Mouse (Mus musculus) liver, embryonic 12.5 days (tissue): ENCODE measurements around the gene Slc35b2. TPM values are rescaled to one million over a fixed set of nuclear protein-coding genes. Genes with fewer than 3 reads are reported as not detected.
A peak's percentile ranks its signal among the peaks of the same experiment; 100 is the strongest.

ENCODE experiments used
- ATAC-seq: fragments of 200-750 bp; cut with Nextera tagmentation; 2 replicates; pipeline ENCODE4 v1.8.0; 2017; ENCODE audit warnings: moderate number of reproducible peaks, mild to moderate bottlenecking, moderate library complexity
- H3K27ac ChIP-seq: fragments of 300-500 bp; sonication (generic); 2 replicates; pipeline ENCODE4 v1.5.1; 2016; ENCODE audit warnings: mild to moderate bottlenecking
- H3K27me3 ChIP-seq: fragments of 300-500 bp; sonication (generic); replicated peaks from 2 replicates; pipeline ENCODE4 v1.6.1; 2016; ENCODE audit warnings: mild to moderate bottlenecking, moderate library complexity
- H3K36me3 ChIP-seq: fragments of 300-500 bp; sonication (generic); 2 replicates; pipeline ENCODE4 v1.6.1; 2016; ENCODE audit warnings: mild to moderate bottlenecking, moderate library complexity
- H3K4me1 ChIP-seq: fragments of 300-500 bp; sonication (generic); 2 replicates; pipeline ENCODE4 v1.6.1; 2016
- H3K4me2 ChIP-seq: fragments of 300-500 bp; sonication (generic); 2 replicates; pipeline ENCODE4 v1.6.1; 2016; ENCODE audit warnings: mild to moderate bottlenecking, moderate library complexity
- H3K4me3 ChIP-seq: fragments of 300-500 bp; sonication (generic); 2 replicates; pipeline ENCODE4 v1.5.1; 2016; ENCODE audit warnings: mild to moderate bottlenecking, moderate library complexity
- H3K9ac ChIP-seq: fragments of 300-500 bp; sonication (generic); 2 replicates; pipeline ENCODE4 v1.6.1; 2016; ENCODE audit warnings: mild to moderate bottlenecking, moderate library complexity
- H3K9me3 ChIP-seq: fragments of 300-500 bp; sonication (generic); replicated peaks from 2 replicates; pipeline ENCODE4 v1.6.1; 2016; ENCODE audit warnings: mild to moderate bottlenecking, moderate library complexity
- WGBS: fragments of 180-500 bp; shearing (Covaris S2); methylation state at CpG from one replicate; pipeline ENCODE4 v1.1.7; 2016; ENCODE audit not compliant: insufficient replicate concordance; 5-methylcytosine and 5-hydroxymethylcytosine counted together
- polyA plus RNA-seq: library from polyadenylated mRNA; unstranded; fragments of >200 nt; fragmentation: Nextera tagmentation; extraction: Ambion mirVana; gene quantifications from 2 replicates; pipeline ENCODE4 v1.2.1, GENCODE M21; 2016

Slc35b2 gene
- polyA plus RNA-seq, 1 experiment from 2014 or later = 72.5 TPM

GRCm38 (mm10) chr17:45591701-45592605 is 28.3 kb downstream of the Slc35b2 start:
- Histone ChIP-seq H3K36me3 (peaks cover 55% of the 10 kb centered on the region), H3K4me3 (peak overlapping the region; percentile 81), H3K9ac (peak overlapping the region; percentile 89), H3K9me3 (no peaks in the 10 kb centered on the region), H3K4me2 (peak overlapping the region; percentile 93), H3K27me3 (no peaks in the 10 kb centered on the region), H3K4me1 (peaks cover 70% of the 10 kb centered on the region), H3K27ac (peak overlapping the region; percentile 93)
- WGBS = 56% methylated on average over 16 of the region's 16 CpGs
- ATAC-seq = no peak

GRCm38 (mm10) chr17:45592606-45593431 is 29.1 kb downstream of the Slc35b2 start:
- Histone ChIP-seq H3K4me2 (peak overlapping the region; percentile 93), H3K36me3 (peaks cover 46% of the 10 kb centered on the region), H3K4me1 (peaks cover 79% of the 10 kb centered on the region), H3K27me3 (no peaks in the 10 kb centered on the region), H3K9me3 (no peaks in the 10 kb centered on the region), H3K9ac (peak overlapping the region; percentile 89), H3K4me3 (peak overlapping the region; percentile 81), H3K27ac (peak overlapping the region; percentile 93)
- peak; percentile 68 for ATAC-seq
- 18% methylated on average over 8 of the region's 8 CpGs for WGBS

- peak overlapping the region; percentile 93 for H3K27ac ChIP-seq
- peaks cover 86% of the 10 kb centered on the region for H3K4me1 ChIP-seq
- H3K9ac ChIP-seq = peak overlapping the region; percentile 89
- H3K36me3 ChIP-seq = peaks cover 39% of the 10 kb centered on the region
- no peaks in the 10 kb centered on the region for H3K9me3 ChIP-seq
- ATAC-seq = peak; percentile 86
- peak overlapping the region; percentile 81 for H3K4me3 ChIP-seq
- H3K4me2 ChIP-seq = peak overlapping the region; percentile 93
- no peaks in the 10 kb centered on the region for H3K27me3 ChIP-seq
- WGBS = 15% methylated on average over 8 of the region's 8 CpGs
These were observed 29.8 kb downstream of the Slc35b2 start for GRCm38 (mm10) chr17:45593479-45593878.

GRCm38 (mm10) chr17:45594195-45594594 is 30.5 kb downstream of the Slc35b2 start:
- peaks cover 93% of the 10 kb centered on the region for H3K4me1 ChIP-seq
- H3K9ac ChIP-seq = peak overlapping the region; percentile 89
- peaks cover 32% of the 10 kb centered on the region for H3K36me3 ChIP-seq
- no peaks in the 10 kb centered on the region for H3K9me3 ChIP-seq
- peak overlapping the region; percentile 81 for H3K4me3 ChIP-seq
- no peaks in the 10 kb centered on the region for H3K27me3 ChIP-seq
- H3K27ac ChIP-seq = peak overlapping the region; percentile 93
- WGBS = 19% methylated on average over 8 of the region's 8 CpGs
- H3K4me2 ChIP-seq = peak overlapping the region; percentile 93
- no peak for ATAC-seq

GRCm38 (mm10) chr17:45594881-45595735 is 31.4 kb downstream of the Slc35b2 start:
- peaks cover 23% of the 10 kb centered on the region for H3K36me3 ChIP-seq
- peak overlapping the region; percentile 93 for H3K4me2 ChIP-seq
- H3K27me3 ChIP-seq = no peaks in the 10 kb centered on the region
- peaks cover 94% of the 10 kb centered on the region for H3K4me1 ChIP-seq
- H3K9ac ChIP-seq = peak overlapping the region; percentile 89
- ATAC-seq = peak; percentile 58
- under 1% methylated on average over 56 of the region's 58 CpGs for WGBS
- peak overlapping the region; percentile 81 for H3K4me3 ChIP-seq
- H3K27ac ChIP-seq = peak overlapping the region; percentile 93
- no peaks in the 10 kb centered on the region for H3K9me3 ChIP-seq

GRCm38 (mm10) chr17:45595736-45596390 is 32.2 kb downstream of the Slc35b2 start:
- Histone ChIP-seq H3K4me3 (peak overlapping the region; percentile 81), H3K9ac (peak overlapping the region; percentile 89), H3K4me1 (peaks cover 94% of the 10 kb centered on the region), H3K27ac (peak overlapping the region; percentile 93), H3K9me3 (no peaks in the 10 kb centered on the region), H3K4me2 (peak overlapping the region; percentile 93), H3K36me3 (peaks cover 15% of the 10 kb centered on the region), H3K27me3 (no peaks in the 10 kb centered on the region)
- ATAC-seq = no peak
- 11% methylated on average over 23 of the region's 23 CpGs for WGBS

GRCm38 (mm10) chr17:45596631-45597396 is 33.1 kb downstream of the Slc35b2 start:
- Histone ChIP-seq H3K4me2 (peak overlapping the region; percentile 93), H3K9ac (0 out of 2 replicates have a peak overlapping the region, but pooled peaks have one; percentile 6), H3K36me3 (peaks cover 6% of the 10 kb centered on the region), H3K4me3 (no peak overlapping the region), H3K4me1 (peaks cover 94% of the 10 kb centered on the region), H3K9me3 (no peaks in the 10 kb centered on the region), H3K27ac (peak overlapping the region; percentile 93), H3K27me3 (peaks cover 6% of the 10 kb centered on the region; the same call in 1 of the 2 replicates)
- 33% methylated on average over 11 of the region's 11 CpGs for WGBS
- ATAC-seq = peak; percentile 28

- Histone ChIP-seq H3K9me3 (no peaks in the 10 kb centered on the region), H3K4me3 (no peak overlapping the region), H3K9ac (no peak overlapping the region), H3K27me3 (peaks cover 6% of the 10 kb centered on the region), H3K36me3 (no peaks in the 10 kb centered on the region), H3K4me1 (peaks cover 92% of the 10 kb centered on the region), H3K27ac (peak overlapping the region; percentile 33; the same call in 1 of the 2 replicates), H3K4me2 (no peak overlapping the region)
- 22% methylated on average over 3 of the region's 3 CpGs for WGBS
- no peak for ATAC-seq
These were observed 34.1 kb downstream of the Slc35b2 start for GRCm38 (mm10) chr17:45597787-45598186.

- Histone ChIP-seq H3K4me3 (no peak overlapping the region), H3K9ac (no peak overlapping the region), H3K27me3 (peaks cover 7% of the 10 kb centered on the region), H3K36me3 (no peaks in the 10 kb centered on the region), H3K27ac (peak overlapping the region; percentile 23; the same call in 1 of the 2 replicates), H3K4me1 (peaks cover 88% of the 10 kb centered on the region), H3K4me2 (no peak overlapping the region), H3K9me3 (no peaks in the 10 kb centered on the region)
- no peak for ATAC-seq
- WGBS = 85% methylated on average over 2 of the region's 2 CpGs
These were observed 34.7 kb downstream of the Slc35b2 start for GRCm38 (mm10) chr17:45598376-45598775.

GRCm38 (mm10) chr17:45598891-45599290 is 35.2 kb downstream of the Slc35b2 start:
- Histone ChIP-seq H3K9ac (peak overlapping the region; percentile 67), H3K4me2 (peak overlapping the region; percentile 86), H3K9me3 (no peaks in the 10 kb centered on the region), H3K4me3 (peak overlapping the region; percentile 50; the same call in 1 of the 2 replicates), H3K4me1 (peaks cover 84% of the 10 kb centered on the region), H3K27ac (no peak overlapping the region), H3K36me3 (no peaks in the 10 kb centered on the region), H3K27me3 (peaks cover 12% of the 10 kb centered on the region)
- no peak for ATAC-seq
- 48% methylated on average over 3 of the region's 3 CpGs for WGBS
